Mouse (Mus musculus): ENCODE data around the gene Yju2.
"Not testable (repeated sequence)": the region's sequence is repeated elsewhere in the genome, so short reads cannot be mapped to it uniquely, and the experiment has no call there.

Gene Yju2

GRCm38 (mm10) chr17:55958918-55959728, at the start of gene Yju2:
Yju2 (plus strand) TSS chr17:55959099.
- peak; percentile 95 for DNase-seq (ENCODE audit: low read depth, low spot score)

GRCm38 (mm10) chr17:55931553-55932502, 27.1 kb upstream of the Yju2 start:
- peak; percentile 82 for DNase-seq (ENCODE audit: low read depth, low spot score)

GRCm38 (mm10) chr17:55932635-55933034, 26.3 kb upstream of the Yju2 start:
- DNase-seq (ENCODE audit: low read depth, low spot score), result no peak

- DNase-seq (ENCODE audit: low read depth, low spot score), result no peak
Measured at GRCm38 (mm10) chr17:55933191-55933590, 25.7 kb upstream of the Yju2 start.

GRCm38 (mm10) chr17:55944387-55944865, 14.5 kb upstream of the Yju2 start:
- not testable (repeated sequence) for DNase-seq (ENCODE audit: low read depth, low spot score)

GRCm38 (mm10) chr17:55944866-55945682, 13.8 kb upstream of the Yju2 start:
- peak; percentile 83 for DNase-seq (ENCODE audit: low read depth, low spot score)

- no peak for DNase-seq (ENCODE audit: low read depth, low spot score)
Measured at GRCm38 (mm10) chr17:55945696-55946095, 13.2 kb upstream of the Yju2 start.

- no peak for DNase-seq (ENCODE audit: low read depth, low spot score)
Measured at GRCm38 (mm10) chr17:55948647-55949046, 10.3 kb upstream of the Yju2 start.

GRCm38 (mm10) chr17:55949400-55949799, 9.5 kb upstream of the Yju2 start, which contains the start of gene Zfp119b:
Zfp119b (minus strand) TSS chr17:55949500.
- no peak for DNase-seq (ENCODE audit: low read depth, low spot score)

- no peak for DNase-seq (ENCODE audit: low read depth, low spot score)
Measured at GRCm38 (mm10) chr17:55950601-55951000, 8.3 kb upstream of the Yju2 start.

- no peak for DNase-seq (ENCODE audit: low read depth, low spot score)
Measured at GRCm38 (mm10) chr17:55952041-55952440, 6.9 kb upstream of the Yju2 start.

GRCm38 (mm10) chr17:55952447-55953027, 6.4 kb upstream of the Yju2 start, which contains the start of gene Ebi3:
Ebi3 (plus strand) TSS chr17:55952640.
- peak; percentile 37 for DNase-seq (ENCODE audit: low read depth, low spot score)

- DNase-seq (ENCODE audit: low read depth, low spot score), result no peak
Measured at GRCm38 (mm10) chr17:55953751-55954150, 5.1 kb upstream of the Yju2 start.

GRCm38 (mm10) chr17:55954229-55954628, 4.7 kb upstream of the Yju2 start:
- no peak for DNase-seq (ENCODE audit: low read depth, low spot score)

GRCm38 (mm10) chr17:55956129-55956528, 2.8 kb upstream of the Yju2 start:
- DNase-seq (ENCODE audit: low read depth, low spot score), result peak; percentile 67

GRCm38 (mm10) chr17:55956591-55956990, 2.3 kb upstream of the Yju2 start:
- DNase-seq (ENCODE audit: low read depth, low spot score), result no peak

- peak; percentile 86 for DNase-seq (ENCODE audit: low read depth, low spot score)
Measured at GRCm38 (mm10) chr17:55957168-55957567, 1.7 kb upstream of the Yju2 start.

GRCm38 (mm10) chr17:55957726-55958583, 944 bp upstream of the Yju2 start:
- no peak for DNase-seq (ENCODE audit: low read depth, low spot score)

GRCm38 (mm10) chr17:55958584-55958886, 364 bp upstream of the Yju2 start:
- DNase-seq (ENCODE audit: low read depth, low spot score), result no peak
